Mouse (Mus musculus) neural tube, embryonic 10.5 days (tissue): ENCODE results near the gene Lrrc28.
"Not testable (repeated sequence)": the region's sequence is repeated elsewhere in the genome, so short reads cannot be mapped to it uniquely, and the experiment has no call there.

Experiments used
- DNase-seq: peaks from one replicate; pipeline ENCODE4 v3.0.0-alpha.2; 2017; ENCODE audit warnings: low spot score; ENCODE audit errors: extremely low spot score

Lrrc28 gene

GRCm38 (mm10) chr7:67535941-67536340 is 109.1 kb downstream of the Lrrc28 start:
- no peak for DNase-seq

GRCm38 (mm10) chr7:67530981-67531380 is 114.1 kb downstream of the Lrrc28 start:
- no peak for DNase-seq

- DNase-seq: no peak
Observed at GRCm38 (mm10) chr7:67529381-67529780, 115.7 kb downstream of the Lrrc28 start.

GRCm38 (mm10) chr7:67528821-67529221 is 116.2 kb downstream of the Lrrc28 start:
- DNase-seq: no peak

- no peak for DNase-seq
Observed at GRCm38 (mm10) chr7:67528063-67528811, 116.8 kb downstream of the Lrrc28 start.

- no peak for DNase-seq
Observed at GRCm38 (mm10) chr7:67525886-67526580, 119.0 kb downstream of the Lrrc28 start.

DNA sequence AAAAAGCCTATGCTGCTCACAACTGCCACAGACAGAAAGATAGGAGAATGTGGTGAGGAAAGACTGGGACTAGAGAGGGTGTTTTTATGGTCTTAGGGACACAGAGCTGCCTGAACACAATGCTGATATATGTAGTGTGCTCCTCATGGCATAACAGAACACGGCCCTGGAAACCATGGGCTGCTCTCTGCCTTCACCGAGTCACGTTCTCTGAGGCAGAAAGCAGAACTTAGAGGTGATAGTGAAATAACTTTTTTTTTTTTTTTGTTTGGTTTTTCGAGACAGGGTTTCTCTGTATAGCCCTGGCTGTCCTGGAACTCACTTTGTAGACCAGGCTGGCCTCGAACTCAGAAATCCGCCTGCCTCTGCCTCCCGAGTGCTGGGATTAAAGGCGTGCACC is 121.0 kb downstream of the Lrrc28 start:
- not testable (repeated sequence) for DNase-seq

- no peak for DNase-seq
Observed at GRCm38 (mm10) chr7:67523400-67523799, 121.7 kb downstream of the Lrrc28 start.

- DNase-seq: not testable (repeated sequence)
Observed at GRCm38 (mm10) chr7:67521731-67522130, 123.3 kb downstream of the Lrrc28 start.

DNA sequence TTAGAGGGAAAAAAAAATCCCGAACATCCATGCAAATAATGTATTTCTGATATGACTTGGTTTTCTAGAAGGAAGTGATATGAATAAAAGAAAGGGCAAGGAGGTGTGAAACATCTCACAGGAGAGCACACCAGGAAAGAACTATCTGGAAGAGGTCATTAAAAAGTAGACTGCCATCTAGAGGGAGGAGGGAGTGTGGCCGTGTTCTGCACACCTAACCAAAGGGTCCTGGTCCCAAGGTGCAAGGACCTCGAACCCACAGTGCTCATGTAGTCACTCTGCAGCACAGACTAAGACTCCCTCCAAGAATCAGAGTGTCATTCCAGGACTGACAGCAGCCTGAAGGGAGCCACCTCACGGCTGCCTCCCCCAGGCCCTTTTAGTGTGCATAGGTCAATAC is 124.1 kb downstream of the Lrrc28 start:
- no peak for DNase-seq

GRCm38 (mm10) chr7:67520001-67520400 is 125.1 kb downstream of the Lrrc28 start:
- no peak for DNase-seq

GRCm38 (mm10) chr7:67515621-67516020 is 129.4 kb downstream of the Lrrc28 start:
- DNase-seq: no peak

- no peak for DNase-seq
Observed at GRCm38 (mm10) chr7:67514893-67515292, 130.2 kb downstream of the Lrrc28 start.

DNA sequence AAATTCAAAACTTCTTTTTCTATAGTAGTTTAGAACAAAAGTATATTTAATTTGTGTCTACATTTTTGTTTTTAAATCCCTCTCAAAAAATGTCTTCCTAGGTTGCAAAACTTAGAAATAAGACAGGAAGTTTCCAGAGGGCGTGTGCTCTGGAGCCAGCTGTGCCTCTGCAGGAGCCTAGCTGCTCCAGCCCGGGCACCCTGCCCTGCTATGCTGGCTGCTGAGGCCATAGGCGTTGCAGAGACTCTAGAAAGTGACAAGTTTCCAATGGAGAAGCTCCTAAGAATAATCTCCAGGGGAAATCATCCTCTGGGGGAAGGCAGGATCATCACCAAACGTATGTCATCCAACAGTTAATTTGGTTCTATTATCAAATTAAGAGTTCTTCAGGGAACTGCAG is 130.7 kb downstream of the Lrrc28 start:
- DNase-seq: no peak

DNA sequence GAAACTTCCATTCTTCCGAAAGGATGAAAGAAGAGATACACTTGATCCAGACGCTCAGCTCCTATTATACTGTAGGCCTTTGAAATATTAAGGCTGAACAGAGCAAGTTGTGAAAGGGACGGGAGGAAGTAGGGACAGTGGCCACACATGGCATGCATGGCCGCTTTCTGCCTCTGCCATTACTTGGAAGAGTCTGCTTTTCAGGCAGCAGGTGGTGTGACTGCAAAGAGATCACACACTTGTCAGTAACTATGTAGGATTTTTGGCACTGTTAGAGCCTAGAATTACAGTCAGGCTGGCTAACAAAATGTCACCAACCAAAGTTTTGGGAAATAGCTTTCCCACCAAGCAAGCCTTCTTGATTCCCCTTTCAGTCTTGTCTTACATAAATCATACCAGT is 131.4 kb downstream of the Lrrc28 start:
- DNase-seq: no peak

GRCm38 (mm10) chr7:67511606-67512005 is 133.5 kb downstream of the Lrrc28 start:
- DNase-seq: no peak

DNA sequence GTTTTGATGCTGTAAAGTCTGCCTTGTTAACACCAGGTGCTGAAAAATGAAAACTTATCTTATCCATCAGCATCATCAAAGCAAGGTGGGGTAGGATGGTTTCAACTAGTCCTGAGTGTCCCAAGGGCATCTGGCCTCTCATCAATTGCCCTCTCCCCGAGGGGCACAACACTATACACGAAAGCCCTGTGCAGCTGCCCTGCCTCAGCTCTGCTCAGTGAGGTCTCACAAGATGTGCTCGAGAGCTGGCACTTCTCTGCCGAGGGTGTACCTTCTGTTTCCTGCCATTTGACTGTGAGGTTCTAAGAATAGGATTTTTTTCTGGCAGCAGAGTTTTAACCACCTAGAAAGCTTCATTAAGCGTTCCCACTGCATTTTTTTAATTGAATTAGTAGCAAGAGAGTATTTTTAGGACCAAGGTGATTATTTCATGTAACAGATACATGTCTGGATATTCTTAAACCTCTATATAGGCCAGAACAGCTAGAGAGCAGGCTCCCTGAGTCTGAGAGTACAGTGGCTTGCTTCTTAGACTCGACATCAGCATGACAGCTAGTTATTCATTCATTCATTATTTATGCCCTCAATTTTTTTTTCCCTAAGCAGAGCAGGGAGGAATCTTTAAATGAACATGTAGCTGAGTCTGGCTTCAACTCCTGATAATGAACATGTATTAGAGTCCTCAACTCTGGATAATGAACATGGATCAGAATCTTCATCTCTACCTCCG is 141.6 kb downstream of the Lrrc28 start:
- no peak for DNase-seq

DNA sequence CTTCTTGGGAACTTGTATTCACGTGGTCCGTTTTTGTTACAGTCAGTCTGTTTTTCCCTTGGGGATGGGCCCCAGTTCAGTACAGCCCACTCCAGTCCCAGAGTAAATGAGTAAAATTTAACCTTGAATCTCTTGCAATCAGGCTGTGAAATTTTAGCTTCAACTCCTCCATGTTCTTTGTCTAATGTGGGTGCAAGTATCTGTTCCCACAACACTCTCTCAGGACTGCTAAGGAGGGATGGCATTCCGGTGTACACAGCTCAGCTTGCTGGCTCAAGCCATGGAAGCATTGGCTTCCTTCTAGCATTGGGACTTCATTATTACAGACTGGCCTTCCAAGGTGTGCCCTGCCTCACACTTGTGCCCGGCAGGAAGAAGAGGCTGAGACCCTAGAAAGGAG is 142.4 kb downstream of the Lrrc28 start:
- DNase-seq: no peak

- DNase-seq: no peak
Observed at GRCm38 (mm10) chr7:67500878-67501277, 144.2 kb downstream of the Lrrc28 start.

GRCm38 (mm10) chr7:67500076-67500828 is 144.8 kb downstream of the Lrrc28 start:
- DNase-seq: no peak

- DNase-seq: no peak
Observed at GRCm38 (mm10) chr7:67499516-67499915, 145.6 kb downstream of the Lrrc28 start.
